Mouse (Mus musculus): ENCODE measurements around the gene Srpk3. TPM values are rescaled to one million over a fixed set of nuclear protein-coding genes. Genes with fewer than 3 reads are reported as not detected.
A peak's percentile ranks its signal among the peaks of the same experiment; 100 is the strongest.
"Not testable (repeated sequence)": the region's sequence is repeated elsewhere in the genome, so short reads cannot be mapped to it uniquely, and the experiment has no call there.

Gene Srpk3
- polyA plus RNA-seq (2012; rRNA removed) = 7.3 and 9.4 TPM in 2 replicates

DNA sequence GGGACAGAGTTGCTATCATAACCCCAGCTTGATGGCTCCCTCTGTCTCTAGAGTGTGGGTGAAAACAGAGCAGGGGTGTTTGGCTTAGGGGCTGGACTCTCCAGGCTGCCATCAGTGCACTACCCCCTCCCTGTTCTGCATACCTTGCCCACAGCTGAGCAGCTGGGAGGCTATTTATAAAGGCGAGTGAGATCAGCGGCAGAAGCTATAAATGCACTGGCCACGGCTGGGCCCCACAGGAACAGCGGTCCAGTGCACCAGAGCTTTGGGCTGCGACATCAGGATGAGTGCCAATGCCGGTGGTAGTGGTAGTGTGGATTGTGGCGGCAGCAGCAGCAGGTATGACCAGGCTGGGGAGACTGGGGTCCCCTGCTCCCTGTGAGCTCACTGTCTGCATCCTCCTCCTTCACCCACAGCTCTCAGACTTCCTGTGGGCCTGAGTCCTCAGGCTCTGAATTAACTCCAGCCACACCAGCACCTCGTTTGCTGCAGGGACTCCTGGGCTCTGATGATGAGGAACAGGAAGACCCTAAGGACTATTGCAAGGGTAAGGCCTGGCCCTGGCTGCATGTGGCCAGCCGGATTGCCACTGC is at the start of gene Srpk3:
Gene Srpk3 (plus strand): TSS at position 238 of the 593 bp plus-strand sequence.
- no peak for DNase-seq (ENCODE audit: low spot score)

DNA sequence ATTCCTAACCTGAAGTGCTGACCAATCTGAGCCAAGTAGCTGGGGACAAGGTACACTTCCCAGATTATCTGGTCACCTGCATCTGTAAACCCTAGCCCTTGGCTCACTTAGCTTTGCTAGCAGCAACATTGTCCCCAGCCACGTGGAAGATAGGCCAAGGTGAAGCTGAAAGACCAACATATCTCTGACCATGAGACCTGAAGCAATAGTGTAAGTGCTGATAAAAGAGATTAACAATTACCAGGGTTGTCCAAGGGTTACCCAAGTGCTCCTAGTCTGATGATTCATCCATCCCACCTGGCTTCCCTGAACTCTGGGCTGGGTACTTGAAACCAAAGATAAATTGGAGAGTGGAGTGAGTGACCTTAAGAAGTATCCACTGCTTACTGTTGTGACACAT is 43.3 kb upstream of the Srpk3 start:
- no peak for DNase-seq (ENCODE audit: low spot score)

DNA sequence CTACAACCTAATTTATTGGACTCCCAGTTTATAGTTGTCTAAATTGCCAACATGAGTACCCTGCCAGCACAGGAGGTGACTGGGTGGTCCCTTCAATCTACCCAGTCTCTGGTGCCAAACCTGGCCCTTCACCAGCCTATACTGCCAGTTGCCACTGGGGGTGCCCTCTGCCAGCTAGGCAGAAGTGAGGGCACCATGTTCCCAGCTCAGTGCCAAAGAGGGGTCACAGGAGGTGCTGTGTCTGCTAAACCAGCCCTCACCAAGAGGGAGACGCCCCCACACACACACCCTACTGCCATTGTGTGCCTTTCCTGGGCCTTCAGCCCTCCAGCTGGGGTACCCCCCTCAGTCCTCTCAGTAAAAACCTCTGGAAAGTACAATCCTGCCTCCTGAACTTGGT is 36.0 kb upstream of the Srpk3 start:
- no peak for DNase-seq (ENCODE audit: low spot score)

DNA sequence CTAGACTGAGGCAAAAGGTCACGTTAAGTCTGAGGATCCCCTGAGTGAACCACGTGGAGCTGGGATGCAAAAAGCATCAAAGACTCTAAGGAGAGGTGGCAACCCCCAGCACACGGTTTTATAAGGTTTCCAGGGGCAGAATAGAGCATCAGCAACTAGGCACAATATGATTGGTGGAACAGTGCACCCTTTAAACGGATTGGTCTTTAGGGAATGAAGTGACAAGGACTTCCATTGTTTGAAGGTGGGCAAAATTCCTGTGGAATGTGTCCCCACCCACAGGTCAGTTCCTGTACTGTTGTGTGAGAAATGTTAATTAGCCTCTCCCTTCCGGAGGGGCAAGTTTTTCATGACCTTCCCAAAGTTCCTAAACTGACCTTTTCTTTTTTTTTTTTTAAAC is 35.1 kb upstream of the Srpk3 start:
- no peak for DNase-seq (ENCODE audit: low spot score)

GRCm38 (mm10) chrX:73739841-73740240 is 34.4 kb upstream of the Srpk3 start:
- DNase-seq (ENCODE audit: low spot score) = not testable (repeated sequence)

GRCm38 (mm10) chrX:73744774-73745481 is 29.3 kb upstream of the Srpk3 start:
- no peak for DNase-seq (ENCODE audit: low spot score)

DNA sequence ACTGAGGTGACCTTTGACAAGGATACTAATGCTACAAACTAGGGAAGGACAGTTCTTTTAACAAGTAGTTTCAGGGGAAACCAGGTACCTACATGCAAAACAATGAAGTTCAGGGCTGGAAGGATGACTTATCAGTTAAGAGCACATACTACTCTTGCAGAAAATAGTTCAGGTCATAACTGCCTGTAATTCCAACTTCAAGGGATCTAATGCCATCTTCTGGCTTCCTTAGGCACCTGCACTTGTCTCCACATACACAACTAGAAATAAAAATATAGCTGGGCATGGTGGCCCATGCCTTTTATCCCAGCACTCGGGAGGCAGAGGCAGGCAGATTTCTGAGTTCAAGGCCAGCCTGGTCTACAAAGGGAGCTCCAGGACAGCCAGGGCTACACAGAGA is 25.2 kb upstream of the Srpk3 start:
- DNase-seq (ENCODE audit: low spot score) = no peak

DNA sequence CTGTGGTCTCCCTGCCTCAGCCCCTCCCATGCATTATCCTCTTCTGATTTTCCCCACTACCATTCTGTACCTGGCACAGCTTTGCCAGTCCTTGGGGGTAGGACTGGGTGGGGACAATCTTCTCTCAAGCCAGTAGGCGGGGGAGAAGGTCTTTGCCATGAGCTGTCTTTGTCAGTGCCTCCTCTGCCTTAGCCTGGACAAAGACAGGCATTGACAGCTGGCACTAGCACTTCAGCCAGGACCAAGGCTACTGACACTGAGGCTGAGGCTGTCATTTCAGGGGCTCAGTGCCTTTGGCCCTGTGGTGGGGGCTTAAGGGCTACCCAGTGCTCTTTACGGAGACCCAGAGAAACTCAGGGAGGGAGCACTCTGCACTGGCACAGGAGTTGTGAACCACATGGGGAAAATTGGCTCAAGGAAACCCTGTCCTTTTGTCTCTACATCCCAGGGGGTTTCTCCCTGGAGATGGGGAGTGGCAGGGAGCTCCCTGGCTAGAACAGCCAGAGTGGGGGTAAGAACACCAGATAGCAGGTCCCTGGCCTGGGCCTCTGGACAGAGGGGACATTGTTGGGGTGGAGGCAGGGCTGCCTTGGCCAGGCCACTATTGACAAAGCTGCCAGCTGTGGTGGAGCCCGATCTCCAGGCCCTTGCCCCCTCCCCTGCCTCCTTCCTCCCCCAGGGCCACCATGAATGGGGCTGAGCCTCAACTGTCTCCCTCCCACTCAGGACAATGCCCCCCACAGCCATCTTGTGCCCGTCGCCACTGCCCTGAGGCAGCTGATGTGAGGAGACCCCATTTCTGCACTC is 17.7 kb upstream of the Srpk3 start, which contains the start of gene Plxnb3:
Gene Plxnb3 (plus strand): TSS at position 757 of the 807 bp plus-strand sequence.
- DNase-seq (ENCODE audit: low spot score) = no peak

DNA sequence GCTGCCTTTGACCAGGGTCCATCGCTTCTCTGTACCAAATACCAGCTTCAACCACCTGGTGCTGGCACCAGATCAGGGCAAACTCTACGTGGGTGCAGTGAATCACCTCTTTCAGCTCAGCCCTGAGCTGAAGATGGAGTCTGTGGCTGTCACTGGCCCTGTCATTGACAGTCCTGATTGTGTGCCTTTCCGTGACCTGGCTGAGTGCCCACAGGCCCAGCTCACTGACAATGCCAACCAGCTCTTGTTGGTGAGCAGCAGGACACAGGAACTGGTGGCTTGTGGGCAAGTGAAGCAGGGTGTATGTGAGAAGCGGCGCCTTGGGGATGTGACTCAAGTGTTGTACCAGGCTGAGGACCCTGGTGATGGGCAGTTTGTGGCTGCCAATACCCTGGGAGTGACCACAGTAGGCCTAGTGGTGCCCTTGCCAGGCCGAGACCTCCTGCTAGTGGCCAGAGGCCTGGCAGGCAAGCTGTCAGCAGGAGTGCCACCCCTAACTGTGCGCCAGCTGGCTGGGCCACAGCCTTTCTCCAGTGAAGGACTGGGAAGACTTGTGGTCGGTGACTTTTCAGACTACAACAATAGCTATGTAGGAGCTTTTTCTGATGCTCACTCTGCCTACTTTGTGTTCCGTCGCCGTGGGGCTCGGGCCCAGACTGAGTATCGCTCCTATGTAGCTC is 15.5 kb upstream of the Srpk3 start:
- peak; percentile 16 for DNase-seq (ENCODE audit: low spot score)

DNA sequence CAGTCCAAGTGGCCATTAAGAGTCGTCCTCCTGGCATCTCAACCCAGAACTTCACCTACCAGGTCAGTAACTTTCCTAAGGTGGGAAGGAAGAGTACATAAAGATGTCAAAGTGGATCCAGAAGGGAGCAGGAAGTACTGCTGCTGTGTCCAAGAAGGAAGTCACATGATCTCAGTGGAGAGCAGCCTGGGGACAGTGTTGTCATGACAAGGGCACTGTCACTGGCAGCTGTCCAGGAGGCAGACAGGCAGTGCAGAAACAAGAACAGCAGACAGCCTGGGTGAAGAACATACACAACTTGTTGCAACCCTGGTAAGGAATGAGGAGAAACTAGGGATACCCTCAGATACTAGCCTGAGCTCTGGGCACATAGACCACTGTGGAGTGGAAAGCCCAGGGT is 8.9 kb upstream of the Srpk3 start:
- DNase-seq (ENCODE audit: low spot score) = no peak

GRCm38 (mm10) chrX:73767267-73767666 is 6.9 kb upstream of the Srpk3 start:
- DNase-seq (ENCODE audit: low spot score) = peak; percentile 20

- DNase-seq (ENCODE audit: low spot score) = no peak
Observed at GRCm38 (mm10) chrX:73774802-73775483, 738 bp downstream of the Srpk3 start.

DNA sequence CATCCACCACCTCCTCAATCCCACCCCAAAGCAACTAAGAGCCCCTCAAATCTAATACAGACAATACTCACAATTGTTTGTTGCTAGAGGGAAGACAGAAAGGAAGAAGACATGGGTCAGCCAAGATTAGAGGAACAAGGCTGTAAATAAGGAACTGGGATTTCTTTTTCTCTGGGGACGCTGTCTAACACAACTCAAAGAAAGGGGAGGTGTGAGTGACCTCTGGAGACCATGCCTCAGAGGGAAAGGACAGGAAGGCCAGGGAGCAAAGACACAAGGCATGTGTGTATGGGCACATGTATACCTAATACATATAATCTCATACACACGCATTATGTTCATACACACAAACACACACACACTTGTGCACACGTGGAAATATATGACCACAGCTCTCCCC is 8.0 kb downstream of the Srpk3 start:
- no peak for DNase-seq (ENCODE audit: low spot score)

GRCm38 (mm10) chrX:73785666-73786065 is 11.5 kb downstream of the Srpk3 start:
- no peak for DNase-seq (ENCODE audit: low spot score)

GRCm38 (mm10) chrX:73786364-73787224 is 12.4 kb downstream of the Srpk3 start, which contains the start of the genes Idh3g and Ssr4:
Gene Idh3g, minus strand, starts transcription at chrX:73786897.
Gene Ssr4, plus strand, starts transcription at chrX:73787028.
- DNase-seq (ENCODE audit: low spot score) = peak; percentile 76

- DNase-seq (ENCODE audit: low spot score) = no peak
Observed at GRCm38 (mm10) chrX:73787225-73787558, 13.0 kb downstream of the Srpk3 start.

DNA sequence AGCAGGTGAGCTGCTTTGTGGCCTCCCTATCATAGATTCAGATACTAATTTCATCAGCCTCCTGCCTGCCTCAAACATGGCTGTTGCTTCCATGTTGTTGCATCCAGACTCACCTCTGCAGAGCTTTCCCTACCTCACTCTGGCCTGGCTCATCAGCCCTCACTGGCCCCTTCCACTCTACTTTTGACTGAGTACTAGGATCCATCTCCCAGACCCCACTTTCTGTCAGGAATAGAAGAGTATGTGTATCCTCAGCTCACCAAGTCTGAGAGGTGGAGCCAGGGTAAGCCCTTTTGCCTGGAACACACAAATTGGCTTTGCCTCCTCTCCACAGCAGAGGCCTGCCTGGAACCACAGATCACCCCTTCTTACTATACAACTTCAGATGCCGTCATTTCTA is 14.3 kb downstream of the Srpk3 start:
- DNase-seq (ENCODE audit: low spot score) = no peak

DNA sequence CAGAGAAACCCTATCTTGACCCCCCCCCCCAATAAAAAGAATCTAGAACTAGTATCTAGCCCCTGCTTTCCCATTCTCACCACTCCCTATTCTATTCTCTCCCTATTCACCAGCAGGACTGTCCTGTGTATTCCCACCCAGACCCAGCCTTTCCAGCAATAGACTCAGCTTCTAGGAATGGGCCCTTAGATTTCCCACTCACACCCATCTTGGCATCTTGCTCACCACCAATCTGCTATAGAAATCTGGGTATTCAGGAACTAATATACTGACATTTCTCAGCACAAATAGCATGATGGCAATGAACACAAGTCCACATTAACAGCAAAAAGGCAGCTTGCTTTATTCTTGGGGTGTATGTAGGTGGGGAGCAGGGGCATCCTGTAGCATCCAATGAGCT is 18.8 kb downstream of the Srpk3 start:
- no peak for DNase-seq (ENCODE audit: low spot score)

DNA sequence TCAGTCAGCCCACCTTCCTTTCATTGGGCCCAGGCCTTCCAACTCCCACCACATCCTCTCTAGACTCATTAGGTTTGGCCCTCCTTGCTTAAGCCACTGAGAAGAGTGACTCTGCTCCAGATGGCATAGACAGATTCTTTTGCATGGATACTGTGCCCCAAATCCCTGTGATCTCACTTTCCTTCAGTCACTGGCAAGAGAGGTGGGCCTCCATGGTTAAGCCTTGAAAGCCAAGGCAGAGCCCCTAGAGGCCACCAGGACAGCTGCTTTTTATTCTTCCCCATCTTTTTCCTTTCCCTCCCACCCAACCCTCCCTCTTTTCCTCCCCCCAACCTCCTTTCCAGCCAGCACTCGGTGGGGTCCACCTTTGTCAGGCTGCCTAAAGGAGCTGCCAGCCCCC is 19.3 kb downstream of the Srpk3 start:
- no peak for DNase-seq (ENCODE audit: low spot score)

DNA sequence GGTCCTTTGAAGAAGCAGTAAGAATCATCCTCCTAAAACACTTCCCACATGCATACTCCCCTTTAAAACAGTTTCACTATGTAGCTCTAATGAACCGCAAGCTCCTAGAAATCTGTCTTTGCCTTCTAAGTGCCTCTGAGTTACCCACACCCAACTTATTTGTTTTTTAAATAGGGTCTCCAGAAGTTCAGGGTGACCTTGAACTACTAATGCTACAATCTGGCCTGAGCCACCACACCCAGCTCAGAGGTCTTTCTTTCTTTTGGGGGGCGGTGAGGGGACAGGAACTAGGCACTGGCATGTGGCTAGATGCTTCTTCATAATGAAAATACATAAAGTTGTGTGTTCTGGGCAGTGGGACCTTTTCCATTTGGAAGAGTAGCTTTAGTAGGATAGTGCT is 23.3 kb downstream of the Srpk3 start:
- no peak for DNase-seq (ENCODE audit: low spot score)

GRCm38 (mm10) chrX:73798502-73798901 is 24.3 kb downstream of the Srpk3 start:
- DNase-seq (ENCODE audit: low spot score) = peak; percentile 53

Measured in urinary bladder, adult 2 months (tissue).